Mouse (Mus musculus) heart, embryonic 14.5 days (tissue): ENCODE measurements around the gene Col20a1. TPM values are rescaled to one million over a fixed set of nuclear protein-coding genes. Genes with fewer than 3 reads are reported as not detected.
A peak's percentile ranks its signal among the peaks of the same experiment; 100 is the strongest.

ENCODE experiments used
- ATAC-seq: fragments of 200-750 bp; cut with Nextera tagmentation; 2 replicates; pipeline ENCODE4 v1.8.0; 2017; ENCODE audit warnings: low read depth, moderate TSS enrichment; ENCODE audit not compliant: insufficient number of reproducible peaks, insufficient read depth, low FRiP score
- H3K27ac ChIP-seq, 2 experiments: fragments of 200-500 bp in 1 of 2; fragments of 300-500 bp in 1 of 2; sonication (generic) in 1 of 2; replicated peaks in 1 of 2; 2 replicates each; pipeline ENCODE4 v1.5.1; 2012 to 2014; ENCODE audit warnings: low read depth in 2 of 2, low read length in 2 of 2, control low read depth in 1 of 2, mild to moderate bottlenecking in 1 of 2, mixed read lengths in 1 of 2; ENCODE audit not compliant: control insufficient read depth in 1 of 2, insufficient read depth in 1 of 2
- H3K27me3 ChIP-seq: fragments of 300-500 bp; sonication (generic); 2 replicates; pipeline ENCODE4 v1.6.1; 2014; ENCODE audit warnings: mild to moderate bottlenecking, low read length, control low read depth; ENCODE audit not compliant: control insufficient read depth, insufficient read depth
- H3K36me3 ChIP-seq: fragments of 300-500 bp; sonication (generic); 2 replicates; pipeline ENCODE4 v1.6.1; 2014; ENCODE audit warnings: mild to moderate bottlenecking, control low read depth, low read length, mixed read lengths; ENCODE audit not compliant: control insufficient read depth, insufficient read depth
- H3K4me1 ChIP-seq, 2 experiments: fragments of 200-500 bp in 1 of 2; fragments of 300-500 bp in 1 of 2; sonication (generic) in 1 of 2; 2 replicates each; pipeline ENCODE4 v1.6.1; 2012 to 2014; ENCODE audit warnings: low read length in 2 of 2, control low read depth in 1 of 2, mixed read lengths in 1 of 2; ENCODE audit not compliant: control insufficient read depth in 2 of 2, insufficient read depth in 2 of 2
- H3K4me2 ChIP-seq: fragments of 300-500 bp; sonication (generic); 2 replicates; pipeline ENCODE4 v1.6.1; 2014; ENCODE audit warnings: mild to moderate bottlenecking, low read length
- H3K4me3 ChIP-seq, 2 experiments: fragments of 200-500 bp in 1 of 2; fragments of 300-500 bp in 1 of 2; sonication (generic) in 1 of 2; 2 replicates each; pipeline ENCODE4 v1.5.1; 2012 to 2014; ENCODE audit warnings: low read length in 2 of 2, mild to moderate bottlenecking in 2 of 2, control low read depth in 1 of 2, low read depth in 1 of 2, moderate library complexity in 1 of 2; ENCODE audit not compliant: control insufficient read depth in 1 of 2, insufficient read depth in 1 of 2
- H3K9ac ChIP-seq: fragments of 300-500 bp; sonication (generic); 2 replicates; pipeline ENCODE4 v1.6.1; 2014; ENCODE audit warnings: mild to moderate bottlenecking, low read length
- H3K9me3 ChIP-seq: fragments of 300-500 bp; sonication (generic); 2 replicates; pipeline ENCODE4 v1.6.1; 2016; ENCODE audit warnings: low read length, control low read depth; ENCODE audit not compliant: control insufficient read depth
- WGBS: fragments of 180-500 bp; shearing (Covaris S2); extraction: QIAGEN DNeasy Blood & Tissue Kit; methylation state at CpG from one replicate; pipeline ENCODE4 v1.1.7; 2014; 5-methylcytosine and 5-hydroxymethylcytosine counted together
- polyA plus RNA-seq: library from polyadenylated mRNA; unstranded; fragments of >200 nt; fragmentation: Nextera tagmentation; extraction: Ambion mirVana; gene quantifications from 2 replicates; pipeline ENCODE4 v1.2.1, GENCODE M21; 2014

Gene Col20a1
- 0.12 and 0.36 TPM in 2 replicates for polyA plus RNA-seq

GRCm38 (mm10) chr2:180986449-180986848 lies at the start of gene Col20a1:
Gene Col20a1 (plus strand): TSS chr2:180986535.
- Histone ChIP-seq H3K9me3 (no peaks in the 10 kb centered on the region), H3K9ac (no peak within 1 kb of the TSS), H3K4me3 (no peak within 1 kb of the TSS), H3K36me3 (peaks cover 22% of the 10 kb centered on the region), H3K27me3 (no peaks in the 10 kb centered on the region), H3K4me1 (peaks cover 7 to 9% of the 10 kb centered on the region in 2 experiments), H3K27ac (no peak within 1 kb of the TSS), H3K4me2 (no peak within 1 kb of the TSS)
- WGBS, result 39% methylated on average over 2 of the region's 2 CpGs
- no peak for ATAC-seq

GRCm38 (mm10) chr2:180940187-180940586 lies 46.1 kb upstream of the Col20a1 start:
- no peak overlapping the region for H3K9ac ChIP-seq
- H3K27ac ChIP-seq, result no peak overlapping the region
- no peaks in the 10 kb centered on the region for H3K9me3 ChIP-seq
- no peak for ATAC-seq
- no peaks in the 10 kb centered on the region for H3K27me3 ChIP-seq
- H3K36me3 ChIP-seq, result peaks cover 3% of the 10 kb centered on the region; the same call in 1 of the 2 replicates
- no peak overlapping the region for H3K4me2 ChIP-seq
- H3K4me1 ChIP-seq, result peaks cover 6 to 10% of the 10 kb centered on the region in 2 experiments; a peak in 3 of 4 replicates
- no peak overlapping the region for H3K4me3 ChIP-seq

DNA sequence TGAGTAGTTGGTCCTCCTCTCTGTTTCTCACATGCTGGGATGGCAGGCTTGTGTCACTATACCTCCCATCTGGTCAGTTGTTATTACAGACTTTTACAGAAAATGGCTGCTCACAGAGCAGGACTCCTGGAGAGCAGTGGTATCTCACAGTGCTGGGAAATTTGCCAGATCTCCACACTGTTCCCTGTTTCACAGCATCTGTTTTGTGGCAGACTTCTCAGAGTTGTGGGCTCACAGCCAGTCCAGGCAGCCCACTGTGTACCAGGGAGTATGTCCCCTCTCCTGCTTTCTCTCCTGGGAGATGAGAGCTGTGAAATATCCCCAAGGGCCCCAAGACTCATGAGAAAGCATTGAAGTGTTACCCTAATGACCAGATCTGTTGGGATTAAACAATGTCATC lies 44.5 kb upstream of the Col20a1 start:
- Histone ChIP-seq H3K27me3 (no peaks in the 10 kb centered on the region; the same call in 1 of the 2 replicates), H3K9ac (no peak overlapping the region; the same call in 1 of the 2 replicates), H3K27ac (peak overlapping the region; percentile 38 to 66; a peak in 3 of 4 replicates), H3K9me3 (no peaks in the 10 kb centered on the region), H3K4me1 (peaks cover 6 to 10% of the 10 kb centered on the region in 2 experiments; a peak in 3 of 4 replicates), H3K36me3 (peaks cover 3% of the 10 kb centered on the region; the same call in 1 of the 2 replicates), H3K4me3 (no peak overlapping the region), H3K4me2 (no peak overlapping the region)
- ATAC-seq, result peak; percentile 74; the same call in 1 of the 2 replicates

DNA sequence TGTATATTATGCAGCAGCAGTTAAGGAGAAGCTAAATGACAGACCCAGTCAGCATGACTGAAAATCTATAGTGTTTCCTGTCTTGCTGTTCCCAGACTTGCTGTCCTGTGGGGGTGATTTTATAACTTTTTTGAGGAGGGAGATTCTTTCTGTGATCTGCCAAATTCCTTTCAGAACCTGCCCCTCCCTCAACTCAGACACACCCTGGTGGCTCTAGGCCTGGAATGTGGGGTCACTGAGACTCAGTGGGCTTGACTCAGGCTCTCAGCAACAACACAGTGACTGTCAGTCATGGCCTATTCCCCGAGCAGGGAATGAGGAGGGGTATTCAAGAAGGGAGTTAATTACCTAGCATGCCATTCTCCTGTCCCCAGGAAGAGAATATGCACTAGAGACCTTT lies 36.4 kb upstream of the Col20a1 start:
- WGBS, result 54% methylated on average over 1 of the region's 1 CpGs
- Histone ChIP-seq H3K4me1 (peaks cover 4 to 13% of the 10 kb centered on the region in 2 experiments), H3K4me3 (no peak overlapping the region), H3K27ac (no peak overlapping the region), H3K27me3 (peaks cover 16% of the 10 kb centered on the region; the same call in 1 of the 2 replicates), H3K9me3 (no peaks in the 10 kb centered on the region), H3K4me2 (no peak overlapping the region), H3K9ac (no peak overlapping the region), H3K36me3 (no peaks in the 10 kb centered on the region)
- no peak for ATAC-seq

DNA sequence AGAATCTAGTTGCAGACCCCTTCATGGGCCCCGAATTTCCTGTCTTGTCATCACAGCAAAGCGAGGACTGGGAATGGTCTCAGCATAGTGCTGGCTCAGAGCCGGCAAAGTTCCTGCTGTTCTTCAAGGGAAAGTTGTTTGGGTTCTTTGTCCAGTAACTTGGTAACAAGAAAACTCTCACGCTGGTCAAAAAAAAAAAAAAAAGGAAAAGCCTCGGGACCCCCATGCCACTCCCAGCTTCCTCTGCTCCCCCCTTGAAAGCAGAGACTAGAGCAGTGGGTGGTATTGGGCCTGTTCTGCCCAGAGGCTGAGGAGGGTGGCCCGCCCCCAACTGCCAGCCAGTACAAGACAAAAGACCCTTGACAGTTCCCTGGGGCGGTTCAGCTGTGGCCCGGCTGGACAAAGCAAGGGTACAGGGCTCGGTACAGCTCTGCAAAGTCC lies 33.6 kb upstream of the Col20a1 start:
- Histone ChIP-seq H3K9ac (peak overlapping the region; percentile 72; the same call in 1 of the 2 replicates), H3K9me3 (no peaks in the 10 kb centered on the region), H3K4me3 (peak overlapping the region; percentile 60 to 61; a peak in 3 of 4 replicates), H3K4me2 (peak overlapping the region; percentile 92), H3K36me3 (no peaks in the 10 kb centered on the region), H3K4me1 (peaks cover 5 to 17% of the 10 kb centered on the region in 2 experiments), H3K27me3 (peaks cover 22% of the 10 kb centered on the region; the same call in 1 of the 2 replicates), H3K27ac (peak overlapping the region; percentile 66 to 70)
- ATAC-seq, result no peak
- WGBS, result 21% methylated on average over 9 of the region's 9 CpGs

- peaks cover 5 to 17% of the 10 kb centered on the region in 2 experiments for H3K4me1 ChIP-seq
- H3K36me3 ChIP-seq, result no peaks in the 10 kb centered on the region
- WGBS, result 27% methylated on average over 2 of the region's 2 CpGs
- peak overlapping the region; percentile 60 to 61 for H3K4me3 ChIP-seq
- H3K27me3 ChIP-seq, result peaks cover 22% of the 10 kb centered on the region; the same call in 1 of the 2 replicates
- no peak for ATAC-seq
- H3K4me2 ChIP-seq, result peak overlapping the region; percentile 92
- no peaks in the 10 kb centered on the region for H3K9me3 ChIP-seq
- peak overlapping the region; percentile 46 to 70; a peak in 3 of 4 replicates for H3K27ac ChIP-seq
- peak overlapping the region; percentile 72 for H3K9ac ChIP-seq
These were observed 32.7 kb upstream of the Col20a1 start for GRCm38 (mm10) chr2:180953638-180954037.

GRCm38 (mm10) chr2:180954061-180955047 lies 32.0 kb upstream of the Col20a1 start, which contains the start of gene Nkain4:
Gene Nkain4 (minus strand): TSS chr2:180954699.
- peak; percentile 78 for ATAC-seq
- Histone ChIP-seq H3K4me2 (peak within 1 kb of the TSS; percentile 92), H3K4me3 (peak within 1 kb of the TSS; percentile 60 to 61), H3K27ac (peak within 1 kb of the TSS; percentile 59 to 70), H3K9ac (peak within 1 kb of the TSS; percentile 72), H3K27me3 (peaks cover 22% of the 10 kb centered on the region; the same call in 1 of the 2 replicates), H3K9me3 (no peaks in the 10 kb centered on the region), H3K4me1 (peaks cover 5 to 17% of the 10 kb centered on the region in 2 experiments), H3K36me3 (no peaks in the 10 kb centered on the region)
- WGBS, result under 1% methylated on average over 52 of the region's 52 CpGs
